Mouse (Mus musculus) gastrocnemius, adult 18-20 months (tissue): Measurements from ENCODE around the gene Nudt22. TPM values are rescaled to one million over a fixed set of nuclear protein-coding genes. Genes with fewer than 3 reads are reported as not detected.

ENCODE experiments used
- DNase-seq: peaks from one replicate; pipeline ENCODE4 v3.0.0; 2021; ENCODE audit warnings: low spot score
- total RNA-seq, 2 experiments: library from RNA; stranded (reverse); gene quantifications; 2 replicates each; pipeline ENCODE4 v1.2.3; 2021

Gene Nudt22
- total RNA-seq, 2 experiments from 2014 or later = 12.0 to 13.7 TPM

GRCm38 (mm10) chr19:6949951-6950350, 46.0 kb downstream of the Nudt22 start:
- DNase-seq = no peak

- DNase-seq = no peak
Observed at GRCm38 (mm10) chr19:6949532-6949931, 46.4 kb downstream of the Nudt22 start.

DNA sequence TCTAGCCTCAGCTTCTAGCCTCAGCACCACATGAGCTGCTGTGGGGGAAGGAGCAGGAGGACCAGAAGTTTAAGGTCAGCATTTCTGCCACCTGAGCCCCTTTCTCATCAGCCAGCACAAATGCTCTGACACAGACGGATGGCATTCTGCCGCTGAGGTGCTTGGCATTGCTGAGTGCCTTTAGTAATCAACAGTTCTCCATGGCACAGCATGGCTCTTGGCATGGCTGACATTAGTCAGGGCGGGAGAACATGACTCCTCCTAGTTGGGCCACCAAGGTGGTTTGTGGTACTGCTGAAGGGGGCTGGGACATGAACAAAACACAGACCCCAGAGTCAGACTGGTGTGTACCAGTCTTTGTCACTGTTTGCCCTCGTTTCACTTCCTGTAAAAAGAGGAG, 47.7 kb downstream of the Nudt22 start:
- no peak for DNase-seq

DNA sequence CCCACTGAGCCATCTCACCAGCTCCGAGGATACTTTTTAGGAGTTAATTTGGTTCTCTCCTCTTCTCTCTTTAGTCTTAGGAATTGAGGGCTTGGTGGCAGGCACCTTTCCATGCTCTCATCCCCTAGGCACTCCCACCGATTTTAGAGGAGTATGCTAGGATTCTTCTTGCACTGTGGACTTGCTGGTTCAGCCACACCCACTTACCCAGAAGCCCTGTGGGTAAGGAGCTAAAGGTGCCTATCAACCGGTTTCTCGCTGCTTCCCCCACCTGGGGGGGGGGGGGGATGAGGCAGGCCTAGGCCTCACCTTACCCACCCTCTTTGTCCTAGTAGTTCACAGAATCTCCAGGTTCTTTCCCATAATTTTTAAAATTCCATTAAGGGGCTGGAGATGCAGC, 48.2 kb downstream of the Nudt22 start:
- no peak for DNase-seq

DNA sequence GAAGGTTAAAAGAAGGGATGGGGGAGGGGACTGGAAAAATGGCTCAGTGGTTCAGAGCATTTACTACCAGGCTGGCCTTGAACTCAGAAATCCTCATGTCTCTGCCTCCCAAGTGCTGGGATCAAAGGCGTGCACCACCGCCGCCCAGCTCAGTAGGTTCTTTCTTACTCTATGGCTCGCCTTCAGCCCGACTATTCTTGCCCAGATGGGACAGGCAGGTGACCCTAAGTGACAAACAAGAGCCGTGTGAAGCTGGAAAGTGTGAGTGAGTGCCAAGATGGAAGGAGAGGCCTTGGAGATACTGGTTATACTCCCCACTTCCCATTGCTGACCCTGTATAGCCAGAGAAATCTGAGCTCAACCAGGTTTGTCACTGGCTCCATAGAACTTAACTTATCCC, 52.2 kb downstream of the Nudt22 start:
- no peak for DNase-seq

Other genes starting within 250 kb of the Nudt22 start
- 10 to 100 TPM in 1 of 2 experiments, 1 to 10 TPM in 1; 9.1 to 10.6 TPM for gene Rps6ka4, start 155.5 kb downstream of the Nudt22 start, total RNA-seq
- gene Ccdc88b, start 137.9 kb downstream of the Nudt22 start, total RNA-seq = under 1 TPM; 0.46 to 0.74 TPM
- 10 to 100 TPM; 43.9 to 44.7 TPM for gene Trmt112, start 86.4 kb downstream of the Nudt22 start, total RNA-seq
- 100 to 1,000 TPM; 219 to 239 TPM for gene Prdx5, start 86.0 kb downstream of the Nudt22 start, total RNA-seq
- 10 to 100 TPM; 76.5 to 93.1 TPM for gene Esrra, start 74.3 kb downstream of the Nudt22 start, total RNA-seq
- not detected for gene Catsperz, start 70.7 kb downstream of the Nudt22 start, total RNA-seq
- gene Kcnk4, start 61.6 kb downstream of the Nudt22 start, total RNA-seq = not detected
- 10 to 100 TPM in 1 of 2 experiments, 1 to 10 TPM in 1; 9.7 to 12.2 TPM for gene Bad, start 54.3 kb downstream of the Nudt22 start, total RNA-seq
- gene Gpr137, start 53.6 kb downstream of the Nudt22 start, total RNA-seq = 10 to 100 TPM; 10.0 to 10.4 TPM
- gene Ppp1r14b, start 21.1 kb downstream of the Nudt22 start, total RNA-seq = 100 to 1,000 TPM; 117 to 145 TPM
- gene Plcb3, start 19.6 kb downstream of the Nudt22 start, total RNA-seq = 10 to 100 TPM; 10.2 to 11.3 TPM
- 10 to 100 TPM in 1 of 2 experiments, 1 to 10 TPM in 1; 8.2 to 13.1 TPM for gene Fkbp2, start 15.6 kb downstream of the Nudt22 start, total RNA-seq
- gene Vegfb, start 8.5 kb downstream of the Nudt22 start, total RNA-seq = 100 to 1,000 TPM; 181 to 206 TPM
- gene Dnajc4, start 3.5 kb downstream of the Nudt22 start, total RNA-seq = 10 to 100 TPM; 33.9 to 38.4 TPM
- 10 to 100 TPM; 24.4 to 26.4 TPM for gene Trpt1, start within 50 bp of the Nudt22 start, total RNA-seq
- gene Fermt3, start 23.4 kb upstream of the Nudt22 start, total RNA-seq = under 1 TPM; 0.64 to 0.93 TPM
- gene Stip1, start 43.9 kb upstream of the Nudt22 start, total RNA-seq = 10 to 100 TPM; 89.7 to 98.5 TPM
- 100 to 1,000 TPM; 276 to 311 TPM for gene Macrod1, start 60.7 kb upstream of the Nudt22 start, total RNA-seq
- gene Flrt1, start 109.6 kb upstream of the Nudt22 start, total RNA-seq = 1 to 10 TPM; 1.1 to 1.9 TPM
- gene Otub1, start 210.2 kb upstream of the Nudt22 start, total RNA-seq = 10 to 100 TPM; 50.8 to 57.0 TPM
- gene Cox8a, start 221.5 kb upstream of the Nudt22 start, total RNA-seq = 100 to 1,000 TPM in 1 of 2 experiments, 10 to 100 TPM in 1; 72.3 to 102 TPM
- gene Naa40, start 245.1 kb upstream of the Nudt22 start, total RNA-seq = 10 to 100 TPM; 11.6 to 12.2 TPM